In genomic region chr8:83390006-83390701, GRCm38 (mm10) we compare ENCODE assay signal across 8 mouse cellular contexts. TPM values are rescaled to one million over a fixed set of nuclear protein-coding genes. Genes with fewer than 3 reads are reported as not detected.
DNase-seq lines count a peak whose midpoint lies in the region; ATAC-seq and TF ChIP-seq lines count a peak whose summit lies in the region.
"Had no signal": no experiment of that assay in that cellular context is flagged by ENCODE, and none has a peak within 500 bp of the region (broad histone marks: within the 10 kb centered on the region; RNA-seq: fewer than 3 reads in every experiment).

No protein-coding gene starts in this region.

- TF ChIP-seq CTCF in small intestine, adult 2 months (IDR thresholded peaks at IDR 0.05; ENCODE audit: extremely low read depth, insufficient read length, insufficient replicate concordance, low read depth, low read length): no peak

- DNase-seq in liver, embryonic 11.5 days (ENCODE audit: low spot score): no peak
- no peak for DNase-seq in liver
- no peak for DNase-seq in limb, embryonic 10.5 days (ENCODE audit: low spot score)
- DNase-seq in adrenal gland, postnatal 14 days: no peak
- DNase-seq in c-Kit-positive CD71-positive TER-119-positive erythroid progenitor cells, embryonic 14.5 days (ENCODE audit: low spot score): no peak

- H3K4me2 ChIP-seq in liver, embryonic 11.5 days: peak overlapping the region; percentile 64

- H3K4me3 ChIP-seq in liver, embryonic 11.5 days (ENCODE audit: low read depth, low read length): peak overlapping the region; percentile 47
- peak overlapping the region; percentile 72 for H3K4me3 ChIP-seq in limb, embryonic 10.5 days
- H3K4me3 ChIP-seq in small intestine, adult 2 months (ENCODE audit: low read depth, low read length): peak overlapping the region; percentile 45

- no peak; the same call in 1 of the 2 replicates for ATAC-seq in liver, embryonic 11.5 days (replicated peaks; ENCODE audit: low FRiP score)
- peak; percentile 56 for ATAC-seq in erythroblast, adult 5-6 weeks (replicated peaks; ENCODE audit: low FRiP score, poor library complexity, severe bottlenecking)

- H3K27me3 ChIP-seq in liver, embryonic 11.5 days (replicated peaks; ENCODE audit: control insufficient read depth, insufficient read depth, low read length): peaks cover 30% of the 10 kb centered on the region
- peaks cover 32% of the 10 kb centered on the region for H3K27me3 ChIP-seq in limb, embryonic 10.5 days (ENCODE audit: low read depth, poor library complexity, severe bottlenecking)
- peaks cover 12% of the 10 kb centered on the region for H3K27me3 ChIP-seq in small intestine, adult 2 months (ENCODE audit: control insufficient read depth, insufficient read depth, low read length)

- H3K4me1 ChIP-seq in liver, embryonic 11.5 days (replicated peaks; ENCODE audit: control insufficient read depth, insufficient read depth, low read length): no peaks in the 10 kb centered on the region; the same call in 1 of the 2 replicates
- peaks cover 11% of the 10 kb centered on the region for H3K4me1 ChIP-seq in limb, embryonic 10.5 days
- peaks cover 9% of the 10 kb centered on the region for H3K4me1 ChIP-seq in small intestine, adult 2 months (ENCODE audit: control insufficient read depth, insufficient read depth, insufficient read length, low read length)

- no peaks in the 10 kb centered on the region for H3K9me3 ChIP-seq in liver, embryonic 11.5 days (ENCODE audit: control insufficient read depth, low read length)
- H3K9me3 ChIP-seq in limb, embryonic 10.5 days (replicated peaks): no peaks in the 10 kb centered on the region

- WGBS in liver, embryonic 11.5 days: 17% methylated on average over 14 of the region's 14 CpGs
- WGBS in limb, embryonic 10.5 days: 8% methylated on average over 14 of the region's 14 CpGs
- 11% methylated on average over 14 of the region's 14 CpGs for WGBS in small intestine, adult 2 months

- TF ChIP-seq POLR2A in small intestine, adult 2 months (IDR thresholded peaks at IDR 0.05; ENCODE audit: low read depth, low read length): no peak

- no peak overlapping the region for H3K27ac ChIP-seq in liver, embryonic 11.5 days (ENCODE audit: low read depth, low read length)
- peak overlapping the region; percentile 73 for H3K27ac ChIP-seq in limb, embryonic 10.5 days
- H3K27ac ChIP-seq in small intestine, adult 2 months (ENCODE audit: insufficient read depth, low read depth, low read length): no peak overlapping the region

- H3K9ac ChIP-seq in liver, embryonic 11.5 days (ENCODE audit: low read depth, low read length): no peak overlapping the region

- H3K36me3 ChIP-seq in liver, embryonic 11.5 days (ENCODE audit: control insufficient read depth, insufficient read depth, low read length): no peaks in the 10 kb centered on the region
- H3K36me3 ChIP-seq in limb, embryonic 10.5 days: no peaks in the 10 kb centered on the region
- H3K36me3 ChIP-seq in small intestine, adult 2 months (ENCODE audit: control insufficient read depth, insufficient read depth, low read length): no peaks in the 10 kb centered on the region

RNA-seq across cellular contexts. Expression of gene Clgn, which starts 0.5 kb away (rescaled TPM):
- 0.62 and 0.87 TPM in 2 replicates for polyA plus RNA-seq in liver, embryonic 11.5 days (2014; fragmentation: Nextera tagmentation; extraction: Ambion mirVana)
- total RNA-seq in erythroblast, adult 5-6 weeks (2015; ENCODE audit: low replicate concordance): 0.63 and 0.77 TPM in 2 replicates
- 1.3 and 4.3 TPM in 2 replicates for total RNA-seq in erythroblast, adult 5-6 weeks (2017; ENCODE audit: low replicate concordance)
- polyA plus RNA-seq in limb, embryonic 10.5 days (2016; fragmentation: Nextera tagmentation; extraction: Ambion mirVana): 1.5 and 2.0 TPM in 2 replicates
- not detected in 2 replicates for polyA plus RNA-seq in small intestine, adult 2 months (2012; rRNA removed)
- total RNA-seq in adrenal gland, postnatal 14 days (2021): 0.15 and 0.94 TPM in 2 replicates

RNA-seq across cellular contexts. Expression of gene Mgat4d, which starts 41.9 kb away (rescaled TPM):
- not detected in 2 replicates for polyA plus RNA-seq in liver, embryonic 11.5 days (2014; fragmentation: Nextera tagmentation; extraction: Ambion mirVana)
- total RNA-seq in erythroblast, adult 5-6 weeks (2015; ENCODE audit: low replicate concordance): not detected in 2 replicates
- not detected in 2 replicates for total RNA-seq in erythroblast, adult 5-6 weeks (2017; ENCODE audit: low replicate concordance)
- polyA plus RNA-seq in limb, embryonic 10.5 days (2016; fragmentation: Nextera tagmentation; extraction: Ambion mirVana): not detected in 2 replicates
- polyA plus RNA-seq in small intestine, adult 2 months (2012; rRNA removed): not detected in 2 replicates
- total RNA-seq in adrenal gland, postnatal 14 days (2021): not detected in 2 replicates
- total RNA-seq: adrenal gland, postnatal 36 days had no signal

RNA-seq across cellular contexts. Expression of gene Elmod2, which starts 57.9 kb away (rescaled TPM):
- polyA plus RNA-seq in liver, embryonic 11.5 days (2014; fragmentation: Nextera tagmentation; extraction: Ambion mirVana): 15.0 and 18.1 TPM in 2 replicates
- 5.8 and 6.9 TPM in 2 replicates for total RNA-seq in erythroblast, adult 5-6 weeks (2015; ENCODE audit: low replicate concordance)
- 8.8 and 12.5 TPM in 2 replicates for total RNA-seq in erythroblast, adult 5-6 weeks (2017; ENCODE audit: low replicate concordance)
- polyA plus RNA-seq in limb, embryonic 10.5 days (2016; fragmentation: Nextera tagmentation; extraction: Ambion mirVana): 18.1 and 23.4 TPM in 2 replicates
- 0.36 and 0.90 TPM in 2 replicates for polyA plus RNA-seq in small intestine, adult 2 months (2012; rRNA removed)
- 24.5 and 25.4 TPM in 2 replicates for total RNA-seq in adrenal gland, postnatal 14 days (2021)
